Mouse (Mus musculus) intestine, postnatal 0 days (tissue): Measurements from ENCODE around the gene Cks2. TPM values are rescaled to one million over a fixed set of nuclear protein-coding genes. Genes with fewer than 3 reads are reported as not detected.

Source experiments
- ATAC-seq: fragments of 200-750 bp; cut with Nextera tagmentation; 2 replicates; pipeline ENCODE4 v1.8.0; 2017; ENCODE audit warnings: mild to moderate bottlenecking, moderate TSS enrichment, moderate library complexity
- H3K27ac ChIP-seq: fragments of 300-500 bp; sonication (generic); 2 replicates; pipeline ENCODE4 v1.5.1; 2014; ENCODE audit warnings: mild to moderate bottlenecking, low read depth, low read length, moderate library complexity
- H3K27me3 ChIP-seq: fragments of 300-500 bp; sonication (generic); replicated peaks from 2 replicates; pipeline ENCODE4 v1.6.1; 2014; ENCODE audit warnings: low read length, mixed read lengths; ENCODE audit not compliant: control insufficient read depth, insufficient read depth
- H3K36me3 ChIP-seq: fragments of 300-500 bp; sonication (generic); 2 replicates; pipeline ENCODE4 v1.6.1; 2014; ENCODE audit warnings: mild to moderate bottlenecking, moderate library complexity; ENCODE audit not compliant: control insufficient read depth, insufficient read depth
- H3K4me1 ChIP-seq: fragments of 300-500 bp; sonication (generic); replicated peaks from 2 replicates; pipeline ENCODE4 v1.6.1; 2014; ENCODE audit warnings: antibody characterized with exemption, low read length, mixed read lengths; ENCODE audit not compliant: control insufficient read depth, insufficient read depth
- H3K4me2 ChIP-seq: fragments of 300-500 bp; sonication (generic); replicated peaks from 2 replicates; pipeline ENCODE4 v1.6.1; 2014; ENCODE audit warnings: low read depth, mild to moderate bottlenecking, moderate library complexity
- H3K4me3 ChIP-seq: fragments of 300-500 bp; sonication (generic); 2 replicates; pipeline ENCODE4 v1.5.1; 2014; ENCODE audit warnings: low read depth, low read length
- H3K9ac ChIP-seq: fragments of 300-500 bp; sonication (generic); 2 replicates; pipeline ENCODE4 v1.6.1; 2014; ENCODE audit warnings: mild to moderate bottlenecking, low read depth, low read length
- H3K9me3 ChIP-seq: fragments of 300-500 bp; sonication (generic); 2 replicates; pipeline ENCODE4 v1.6.1; 2016; ENCODE audit warnings: mixed run types; ENCODE audit not compliant: control insufficient read depth
- CTCF ChIP-seq: sonication (generic); IDR thresholded peaks from 2 replicates; pipeline ENCODE4 v1.5.1; 2016; ENCODE audit warnings: low read depth, mild to moderate bottlenecking, control low read depth, antibody characterized with exemption, moderate library complexity
- WGBS: fragments of 180-500 bp; shearing (Covaris S2); extraction: QIAGEN DNeasy Blood & Tissue Kit; methylation state at CpG from one replicate; pipeline ENCODE4 v1.1.7; 2014; 5-methylcytosine and 5-hydroxymethylcytosine counted together
- polyA plus RNA-seq: library from polyadenylated mRNA; unstranded; fragments of >200 nt; fragmentation: Nextera tagmentation; extraction: Ambion mirVana; gene quantifications from 2 replicates; pipeline ENCODE4 v1.2.1, GENCODE M21; 2015

The Cks2 gene
- polyA plus RNA-seq, 1 experiment from 2014 or later: 119 TPM

- WGBS: 71% methylated on average over 3 of the region's 3 CpGs
- ATAC-seq: no peak
- Histone ChIP-seq H3K4me1 (no peaks in the 10 kb centered on the region), H3K4me3 (no peak overlapping the region), H3K9ac (no peak overlapping the region), H3K27ac (no peak overlapping the region), H3K36me3 (peaks cover 10% of the 10 kb centered on the region; the same call in 1 of the 2 replicates), H3K4me2 (no peak overlapping the region), H3K27me3 (no peaks in the 10 kb centered on the region), H3K9me3 (no peaks in the 10 kb centered on the region)
- TF ChIP-seq CTCF: no peak
These were observed 53.3 kb downstream of the Cks2 start for GRCm38 (mm10) chr13:51698318-51698717.

Other genes starting within 250 kb of the Cks2 start
- gene S1pr3, start 236.6 kb upstream of the Cks2 start, polyA plus RNA-seq: 10.5 and 11.8 TPM in 2 replicates
- 0.17 TPM in 2 replicates for gene Shc3, start 75.8 kb upstream of the Cks2 start, polyA plus RNA-seq
- 20.2 and 26.1 TPM in 2 replicates for gene Secisbp2, start 6.5 kb downstream of the Cks2 start, polyA plus RNA-seq
- gene Sema4d, start 148.5 kb downstream of the Cks2 start, polyA plus RNA-seq: 3.4 TPM in 2 replicates
- 28.7 and 32.7 TPM in 2 replicates for gene Gadd45g, start 201.4 kb downstream of the Cks2 start, polyA plus RNA-seq